Mouse (Mus musculus) thymus, postnatal 4 days (tissue): ENCODE measurements around the gene Tcp10a.
"Not testable (repeated sequence)": the region's sequence is repeated elsewhere in the genome, so short reads cannot be mapped to it uniquely, and the experiment has no call there.

Experiments
- DNase-seq: peaks from one replicate; pipeline ENCODE4 v3.0.0; 2021

Gene Tcp10a

GRCm38 (mm10) chr17:7324346-7324745, at the start of gene Tcp10a:
Gene Tcp10a (plus strand): TSS chr17:7324646.
- not testable (repeated sequence) for DNase-seq

DNA sequence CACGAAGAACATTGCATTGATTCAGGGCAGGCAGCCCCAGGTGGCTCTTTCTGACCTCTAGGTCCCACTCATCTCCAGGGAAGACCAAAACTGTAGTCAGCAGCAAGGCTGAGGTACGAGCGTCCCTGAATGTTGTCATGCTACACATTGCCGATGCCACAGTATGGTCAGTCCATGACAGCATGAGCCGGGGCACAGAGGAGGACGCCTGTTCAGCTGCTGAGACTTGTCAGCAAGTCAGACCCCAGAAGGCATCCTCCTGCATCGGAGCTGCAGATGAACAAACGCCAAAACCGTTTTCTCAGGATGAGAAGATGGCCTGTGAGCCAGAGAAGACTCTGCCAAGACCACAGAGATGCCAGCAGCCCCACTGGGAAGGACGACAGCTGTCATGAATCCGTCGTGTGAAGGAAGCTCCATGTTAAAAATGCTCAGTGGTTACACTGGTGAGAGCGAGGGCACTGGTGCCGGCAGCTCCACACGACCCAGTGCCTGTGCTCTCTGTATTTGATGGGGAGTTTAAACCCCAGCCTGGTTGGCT, 45.7 kb upstream of the Tcp10a start:
- DNase-seq, result no peak

GRCm38 (mm10) chr17:7279251-7279650, 45.2 kb upstream of the Tcp10a start:
- no peak for DNase-seq

DNA sequence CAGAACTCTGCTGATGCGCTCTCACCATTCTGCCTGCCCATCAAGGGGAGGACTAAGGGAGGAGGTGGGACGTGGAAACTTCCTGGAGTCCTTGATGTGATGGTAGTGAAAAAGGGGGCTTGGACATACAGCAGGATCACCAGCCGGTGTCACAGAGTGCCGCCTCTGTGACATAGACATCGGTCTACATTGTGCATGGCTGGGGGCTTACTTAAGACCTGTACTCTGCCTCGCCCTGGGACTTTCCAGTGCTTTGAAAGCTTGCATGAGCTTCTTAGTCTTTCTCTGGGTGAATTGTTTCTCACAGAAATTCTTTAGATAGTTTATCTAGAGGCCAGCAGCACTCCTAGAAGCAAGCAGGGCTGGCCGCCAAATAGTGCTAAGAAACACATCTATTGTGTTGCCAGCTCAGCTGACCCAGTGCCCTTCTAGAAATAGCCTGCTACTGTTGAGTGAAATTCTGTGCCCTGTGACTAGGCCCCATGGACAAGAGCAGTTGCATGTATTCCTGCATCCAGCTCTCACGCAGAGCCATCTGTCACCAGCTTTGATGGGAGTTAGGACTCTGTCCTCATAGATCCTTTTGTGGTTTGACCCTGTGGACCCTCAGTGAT, 40.0 kb upstream of the Tcp10a start:
- DNase-seq, result no peak

DNA sequence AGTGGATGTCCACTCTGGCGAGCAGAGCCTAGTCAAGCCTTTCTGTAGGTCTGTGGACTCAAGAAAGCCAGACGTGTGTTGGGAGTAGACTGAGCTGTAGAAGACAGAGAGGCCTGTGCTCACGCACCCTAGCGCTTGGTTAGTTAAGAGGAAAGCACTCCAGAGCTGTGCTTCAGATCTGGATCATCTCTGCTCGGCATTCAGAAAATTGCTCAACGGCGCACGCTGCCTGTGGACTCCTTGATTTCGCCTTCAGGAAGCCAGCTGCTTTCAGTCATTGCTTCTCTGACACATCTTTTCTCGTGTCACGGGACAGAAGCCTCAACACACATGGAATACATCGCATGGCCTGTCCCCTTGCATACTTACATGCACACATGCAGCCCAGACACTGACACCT, 39.2 kb upstream of the Tcp10a start:
- DNase-seq, result no peak

DNA sequence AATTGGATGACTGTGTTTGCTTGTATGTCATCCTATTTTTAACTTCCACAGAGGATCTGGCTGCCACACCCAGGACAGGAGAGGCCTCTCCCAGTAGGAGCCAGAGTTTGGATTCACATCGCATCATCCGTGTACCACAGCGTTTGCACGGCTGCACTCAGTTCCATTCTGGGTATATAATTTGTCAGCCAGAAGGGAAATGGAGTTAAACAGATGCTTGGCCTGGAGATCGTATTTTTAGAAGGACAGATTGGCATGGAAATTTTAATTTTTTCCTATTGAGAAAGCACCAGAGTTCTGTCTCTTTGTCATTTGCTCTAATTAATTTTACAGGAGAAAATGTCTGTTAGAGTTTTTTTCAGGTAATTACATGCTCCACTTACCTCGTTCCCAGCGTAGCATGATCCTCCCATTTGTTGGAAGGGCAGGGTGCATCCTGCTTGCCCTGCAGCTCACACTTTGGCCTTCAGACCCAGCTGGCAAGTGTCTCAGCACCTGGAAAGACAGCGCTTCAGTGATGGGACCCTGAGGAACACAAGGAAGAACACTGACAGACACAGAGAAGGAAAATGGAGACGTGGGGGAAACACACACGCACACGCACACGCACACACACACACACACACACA, 37.9 kb upstream of the Tcp10a start:
- no peak for DNase-seq

GRCm38 (mm10) chr17:7292012-7292684, 32.3 kb upstream of the Tcp10a start:
- DNase-seq, result no peak

- peak; percentile 18 for DNase-seq
Measured at GRCm38 (mm10) chr17:7306278-7307196, 17.9 kb upstream of the Tcp10a start.

DNA sequence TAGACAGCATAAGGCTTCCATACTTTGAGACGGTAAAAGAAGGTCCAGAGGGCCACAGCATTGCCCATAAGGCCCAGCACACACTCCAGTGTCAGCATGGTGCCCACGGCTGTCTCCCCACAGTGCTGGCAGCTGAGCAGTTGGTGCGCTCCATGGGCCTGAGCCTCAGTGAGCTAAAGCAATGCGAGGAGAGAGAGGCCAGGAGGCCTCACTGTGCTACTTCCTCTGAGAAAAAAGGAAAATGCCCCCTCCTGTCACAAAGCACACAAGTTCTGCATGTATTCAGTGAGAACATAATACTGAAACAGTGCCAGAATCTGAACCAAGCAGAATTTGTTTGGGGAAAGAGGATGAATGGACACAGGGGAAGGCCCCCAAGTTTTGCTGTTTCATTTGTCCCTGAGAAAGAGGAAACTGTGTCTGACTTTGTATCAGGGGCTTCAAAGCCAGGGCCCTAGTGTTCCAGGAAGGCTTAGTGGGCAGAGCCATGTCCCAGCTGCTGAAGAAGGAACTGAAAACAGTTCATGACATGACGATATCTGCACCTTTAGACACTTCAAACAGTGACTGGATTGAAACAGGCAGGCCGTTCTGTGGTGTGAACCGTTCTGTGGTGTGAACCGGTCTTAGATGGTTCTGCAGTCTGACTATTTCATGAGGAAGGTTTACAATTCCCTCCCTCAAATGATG, 8.6 kb upstream of the Tcp10a start:
- DNase-seq, result not testable (repeated sequence)

GRCm38 (mm10) chr17:7319789-7320188, 4.7 kb upstream of the Tcp10a start:
- not testable (repeated sequence) for DNase-seq

GRCm38 (mm10) chr17:7326415-7326814, 2.0 kb downstream of the Tcp10a start:
- DNase-seq, result not testable (repeated sequence)

GRCm38 (mm10) chr17:7332745-7333144, 8.3 kb downstream of the Tcp10a start:
- not testable (repeated sequence) for DNase-seq

DNA sequence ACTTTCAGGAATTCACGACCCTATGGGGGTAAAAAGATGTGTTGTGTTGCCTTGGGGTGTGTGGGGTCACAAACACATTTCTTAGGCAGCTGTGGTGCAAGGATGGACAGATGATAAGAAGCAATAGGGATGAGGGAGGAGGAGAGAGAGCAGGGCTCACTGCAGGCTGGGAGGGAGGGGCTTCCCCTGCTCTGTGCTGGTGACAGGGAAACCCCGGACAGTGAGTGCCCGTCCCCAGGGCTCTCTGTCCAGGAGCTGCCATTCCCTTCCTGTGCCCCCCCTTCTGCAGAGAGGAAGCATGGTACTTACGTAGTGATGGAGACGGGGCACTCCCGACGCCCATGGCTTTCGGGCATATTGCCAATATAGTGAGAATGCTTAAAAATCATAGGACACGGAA, 12.9 kb downstream of the Tcp10a start:
- DNase-seq, result not testable (repeated sequence)

- DNase-seq, result not testable (repeated sequence)
Measured at GRCm38 (mm10) chr17:7348765-7349164, 24.3 kb downstream of the Tcp10a start.

GRCm38 (mm10) chr17:7352596-7352995, 28.1 kb downstream of the Tcp10a start, which contains the start of gene Ttll2:
Gene Ttll2 (minus strand): TSS chr17:7352696.
- DNase-seq, result not testable (repeated sequence)

DNA sequence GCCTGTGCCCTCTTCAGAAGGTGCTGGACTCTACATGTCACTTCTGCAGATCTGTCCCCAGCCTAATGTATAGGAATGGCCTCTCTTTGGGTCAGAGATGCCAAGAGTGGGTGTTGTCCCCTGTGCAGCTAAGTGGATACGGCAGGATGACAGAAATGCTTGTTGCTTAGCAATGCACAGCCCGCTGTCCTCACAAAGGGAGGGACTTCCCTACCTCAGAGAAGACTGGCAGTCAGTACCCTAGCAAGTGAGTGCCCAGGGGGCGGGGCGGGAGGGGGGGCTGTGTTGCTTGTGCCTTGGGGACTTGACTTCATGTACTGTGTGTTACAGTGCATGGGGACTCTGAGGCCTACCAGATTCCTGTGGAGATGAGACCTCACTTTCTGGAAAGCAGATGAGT, 35.4 kb downstream of the Tcp10a start:
- DNase-seq, result not testable (repeated sequence)

- not testable (repeated sequence) for DNase-seq
Measured at GRCm38 (mm10) chr17:7360749-7361465, 36.5 kb downstream of the Tcp10a start.

DNA sequence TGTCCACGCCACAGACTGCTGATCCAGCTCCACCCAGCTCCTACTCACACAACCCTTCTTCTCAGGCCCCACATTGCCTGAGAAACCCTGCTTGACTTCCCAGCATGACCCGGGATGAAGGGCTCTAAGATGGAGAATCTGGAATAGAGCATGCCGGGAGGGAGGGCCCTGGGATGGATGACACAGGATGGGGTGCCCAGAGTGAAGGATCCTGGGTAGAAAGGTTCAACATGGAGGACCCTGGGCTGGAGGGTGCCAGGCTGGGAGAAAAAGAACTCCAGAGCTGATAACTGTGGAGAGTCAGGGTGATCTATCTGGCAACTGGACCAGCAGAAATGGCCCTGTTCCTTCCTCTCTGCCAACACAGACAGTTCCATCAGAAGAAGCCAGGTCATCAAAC, 41.2 kb downstream of the Tcp10a start:
- DNase-seq, result not testable (repeated sequence)

- not testable (repeated sequence) for DNase-seq
Measured at GRCm38 (mm10) chr17:7366265-7366664, 41.8 kb downstream of the Tcp10a start.

DNA sequence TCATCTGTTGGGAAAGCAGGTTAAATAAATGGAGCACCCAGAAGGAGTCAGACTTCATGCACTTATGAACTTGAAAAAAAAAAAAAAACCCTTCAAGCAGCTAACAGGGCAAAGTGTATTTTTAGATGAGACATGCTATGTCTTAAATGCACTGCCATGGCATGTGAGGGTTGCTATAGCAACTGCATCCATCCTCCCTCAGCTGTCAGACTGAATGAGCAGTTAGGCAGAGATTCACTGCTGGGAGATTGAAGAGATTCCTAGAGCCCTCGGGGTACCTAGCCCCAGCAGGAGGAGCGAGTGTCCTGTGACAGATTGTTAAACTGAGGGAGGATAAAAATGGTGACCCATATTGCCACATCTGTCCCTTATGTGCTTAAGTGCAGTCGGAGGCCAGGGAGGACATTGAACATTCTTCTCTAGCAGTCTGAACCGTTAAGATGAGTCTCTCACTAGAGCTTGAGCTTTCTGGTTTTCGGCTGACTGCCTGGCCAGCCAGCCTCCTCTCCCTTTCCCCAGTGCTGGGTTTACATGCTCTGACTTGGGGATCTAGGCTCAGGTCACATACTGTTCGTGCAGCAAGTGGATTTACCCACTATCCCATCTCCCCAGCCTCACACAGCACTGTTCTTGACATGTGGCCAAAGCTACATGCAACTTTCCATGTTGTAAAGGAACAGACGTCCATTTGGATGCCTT, 42.4 kb downstream of the Tcp10a start:
- not testable (repeated sequence) for DNase-seq

GRCm38 (mm10) chr17:7369401-7369800, 45.0 kb downstream of the Tcp10a start:
- DNase-seq, result not testable (repeated sequence)
